8 mouse cellular contexts compared by ENCODE assay signal in the genomic region with DNA sequence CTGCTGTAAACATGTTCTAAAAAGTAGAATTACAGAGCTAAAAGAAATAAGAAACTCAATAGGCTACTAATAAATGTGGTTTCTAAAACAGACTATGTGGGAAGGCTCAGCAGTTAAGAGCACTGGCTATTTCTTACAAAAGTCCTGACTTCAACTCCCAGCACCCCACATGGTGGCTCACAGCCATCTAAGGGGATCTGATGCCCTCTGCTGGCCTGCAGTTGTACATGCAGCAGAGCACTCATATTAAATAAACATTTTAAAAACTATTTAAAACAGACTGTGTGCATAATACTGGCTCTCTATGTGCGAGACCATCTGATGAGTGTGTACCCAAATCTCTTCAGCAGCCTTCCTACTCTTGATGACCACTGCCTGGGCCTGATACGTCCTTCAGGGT. TPM values are rescaled to one million over a fixed set of nuclear protein-coding genes. Genes with fewer than 3 reads are reported as not detected.
DNase-seq lines count a peak whose midpoint lies in the region; ATAC-seq and TF ChIP-seq lines count a peak whose summit lies in the region.

No protein-coding gene starts in this region.

- WGBS in forebrain, postnatal 0 days: 95% methylated on average over 2 of the region's 2 CpGs
- WGBS in forebrain, embryonic 14.5 days: 97% methylated on average over 2 of the region's 2 CpGs
- WGBS in hindbrain, embryonic 13.5 days: 97% methylated on average over 2 of the region's 2 CpGs

- TF ChIP-seq POLR2A in brain, embryonic 14.5 days (IDR thresholded peaks at IDR 0.05; ENCODE audit: borderline replicate concordance, extremely low read depth, insufficient read depth, insufficient read length, poor library complexity, severe bottlenecking): no peak

- no peaks in the 10 kb centered on the region for H3K27me3 ChIP-seq in forebrain, postnatal 0 days (ENCODE audit: insufficient read depth, low read length)
- no peaks in the 10 kb centered on the region for H3K27me3 ChIP-seq in forebrain, embryonic 14.5 days (replicated peaks; ENCODE audit: control insufficient read depth, insufficient read depth, low read length)
- H3K27me3 ChIP-seq in hindbrain, embryonic 13.5 days: no peaks in the 10 kb centered on the region

- no peak for ATAC-seq in forebrain, postnatal 0 days
- no peak for ATAC-seq in forebrain, embryonic 14.5 days
- ATAC-seq in megakaryocyte-erythroid progenitor cell, adult 5-6 weeks (replicated peaks; ENCODE audit: low FRiP score, low TSS enrichment, poor library complexity, severe bottlenecking): 0 out of 2 replicates have a peak, but pooled peaks have one; percentile 27
- ATAC-seq in cerebellum, adult (ENCODE audit: insufficient number of reproducible peaks, low FRiP score, low TSS enrichment): no peak
- ATAC-seq in hindbrain, embryonic 13.5 days (ENCODE audit: low FRiP score): no peak

- no peaks in the 10 kb centered on the region for H3K4me1 ChIP-seq in forebrain, postnatal 0 days (ENCODE audit: insufficient read depth)
- no peaks in the 10 kb centered on the region for H3K4me1 ChIP-seq in forebrain, embryonic 14.5 days (ENCODE audit: control insufficient read depth, insufficient read depth, low read length)
- H3K4me1 ChIP-seq in hindbrain, embryonic 13.5 days (replicated peaks): no peaks in the 10 kb centered on the region

- no peak overlapping the region for H3K27ac ChIP-seq in forebrain, postnatal 0 days (ENCODE audit: low read depth, low read length)
- no peak overlapping the region for H3K27ac ChIP-seq in forebrain, embryonic 14.5 days (ENCODE audit: low read depth, low read length)
- H3K27ac ChIP-seq in hindbrain, embryonic 13.5 days: no peak overlapping the region

- peak; percentile 36; the same call in 1 of the 2 replicates for TF ChIP-seq CTCF in forebrain, postnatal 0 days (IDR thresholded peaks at IDR 0.05; ENCODE audit: low read depth)
- TF ChIP-seq CTCF in brain, embryonic 14.5 days (IDR thresholded peaks at IDR 0.05; ENCODE audit: borderline replicate concordance, extremely low read depth, insufficient read depth, insufficient read length): peak; percentile 38; the same call in 1 of the 2 replicates

- no peak overlapping the region for H3K4me2 ChIP-seq in forebrain, postnatal 0 days (ENCODE audit: low read depth)
- no peak overlapping the region for H3K4me2 ChIP-seq in forebrain, embryonic 14.5 days (ENCODE audit: low read length)
- no peak overlapping the region for H3K4me2 ChIP-seq in hindbrain, embryonic 13.5 days

- H3K9me3 ChIP-seq in forebrain, postnatal 0 days (ENCODE audit: low read length): no peaks in the 10 kb centered on the region
- H3K9me3 ChIP-seq in forebrain, embryonic 14.5 days (replicated peaks; ENCODE audit: control insufficient read depth, low read length): no peaks in the 10 kb centered on the region
- no peaks in the 10 kb centered on the region for H3K9me3 ChIP-seq in hindbrain, embryonic 13.5 days

- H3K4me3 ChIP-seq in forebrain, postnatal 0 days (ENCODE audit: low read depth, low read length): no peak overlapping the region
- H3K4me3 ChIP-seq in forebrain, embryonic 14.5 days (ENCODE audit: low read depth, low read length): no peak overlapping the region
- no peak overlapping the region for H3K4me3 ChIP-seq in hindbrain, embryonic 13.5 days

- peaks cover 23% of the 10 kb centered on the region for H3K36me3 ChIP-seq in forebrain, postnatal 0 days (ENCODE audit: insufficient read depth)
- H3K36me3 ChIP-seq in forebrain, embryonic 14.5 days (ENCODE audit: control insufficient read depth, insufficient read depth, low read length): peaks cover 37% of the 10 kb centered on the region
- H3K36me3 ChIP-seq in hindbrain, embryonic 13.5 days: peaks cover 29% of the 10 kb centered on the region

- H3K9ac ChIP-seq in forebrain, postnatal 0 days: no peak overlapping the region
- H3K9ac ChIP-seq in forebrain, embryonic 14.5 days (ENCODE audit: low read length): no peak overlapping the region
- no peak overlapping the region for H3K9ac ChIP-seq in hindbrain, embryonic 13.5 days

- no peak for DNase-seq in forebrain, postnatal 0 days
- DNase-seq in forebrain, embryonic 14.5 days (ENCODE audit: low spot score): no peak
- DNase-seq in right cerebral cortex, postnatal 14 days: peak; percentile 15
- DNase-seq in right cerebral cortex, postnatal 4 days: no peak
- DNase-seq in brain, embryonic 14.5 days (ENCODE audit: low read depth): no peak

RNA-seq across cellular contexts. Expression of a gene that starts 42.5 kb away (rescaled TPM):
- total RNA-seq in forebrain, postnatal 0 days (2014; rRNA removed): 47.5 and 55.5 TPM in 2 replicates
- 25.0 and 27.5 TPM in 2 replicates for polyA plus RNA-seq in forebrain, postnatal 0 days (2015; fragmentation: Nextera tagmentation; extraction: Ambion mirVana)
- 46.8 and 50.6 TPM in 2 replicates for polyA plus RNA-seq in forebrain, embryonic 14.5 days (2014; fragmentation: Nextera tagmentation; extraction: Ambion mirVana)
- polyA plus RNA-seq in brain, embryonic 14.5 days (2012; rRNA removed): 39.7 and 40.4 TPM in 2 replicates
- 62.4 and 67.1 TPM in 2 replicates for total RNA-seq in megakaryocyte-erythroid progenitor cell, adult 5-6 weeks (2014; fragmentation: Nextera tagmentation)
- total RNA-seq in megakaryocyte-erythroid progenitor cell, adult 5-6 weeks (2017): 53.6 and 60.1 TPM in 2 replicates
- 37.8 and 38.9 TPM in 2 replicates for polyA plus RNA-seq in hindbrain, embryonic 13.5 days (2015; fragmentation: Nextera tagmentation; extraction: Ambion mirVana)

RNA-seq across cellular contexts. Expression of a gene that starts 52.6 kb away (rescaled TPM):
- 22.1 and 25.8 TPM in 2 replicates for total RNA-seq in forebrain, postnatal 0 days (2014; rRNA removed)
- 32.2 and 32.9 TPM in 2 replicates for polyA plus RNA-seq in forebrain, postnatal 0 days (2015; fragmentation: Nextera tagmentation; extraction: Ambion mirVana)
- polyA plus RNA-seq in forebrain, embryonic 14.5 days (2014; fragmentation: Nextera tagmentation; extraction: Ambion mirVana): 47.6 and 52.2 TPM in 2 replicates
- polyA plus RNA-seq in brain, embryonic 14.5 days (2012; rRNA removed): 24.9 and 37.5 TPM in 2 replicates
- 31.6 and 38.6 TPM in 2 replicates for total RNA-seq in megakaryocyte-erythroid progenitor cell, adult 5-6 weeks (2014; fragmentation: Nextera tagmentation)
- 37.3 and 55.3 TPM in 2 replicates for total RNA-seq in megakaryocyte-erythroid progenitor cell, adult 5-6 weeks (2017)
- polyA plus RNA-seq in hindbrain, embryonic 13.5 days (2015; fragmentation: Nextera tagmentation; extraction: Ambion mirVana): 37.3 and 39.8 TPM in 2 replicates
